Mouse (Mus musculus) MEL (cell line): ENCODE data around the gene Aldh1b1. TPM values are rescaled to one million over a fixed set of nuclear protein-coding genes. Genes with fewer than 3 reads are reported as not detected.

Source experiments
- DNase-seq: peaks from one replicate; pipeline ENCODE4 v3.0.0; 2011; ENCODE audit warnings: low read depth, low spot score
- H3K27ac ChIP-seq: 2 replicates; pipeline ENCODE4 v1.5.1; 2012; ENCODE audit warnings: low read depth, mild to moderate bottlenecking, control low read depth, low read length, moderate library complexity; ENCODE audit not compliant: control insufficient read depth
- H3K27me3 ChIP-seq, 2 experiments: fragments of 150-350 bp in 1 of 2; sonication (generic) in 1 of 2; 2 replicates each; pipeline ENCODE4 v1.6.1; 2012; ENCODE audit warnings: low read length in 2 of 2, mild to moderate bottlenecking in 2 of 2, improper control_type of control experiment in 1 of 2, moderate library complexity in 1 of 2; ENCODE audit not compliant: insufficient read depth in 2 of 2, control insufficient read depth in 1 of 2
- H3K36me3 ChIP-seq, 2 experiments: 2 replicates each; pipeline ENCODE4 v1.6.1; 2012 to 2014; ENCODE audit warnings: low read length in 2 of 2, improper control_type of control experiment in 1 of 2, inconsistent platforms in 1 of 2, mild to moderate bottlenecking in 1 of 2; ENCODE audit not compliant: insufficient read depth in 2 of 2, control insufficient read depth in 1 of 2
- H3K4me1 ChIP-seq, 2 experiments: fragments of 150-350 bp in 1 of 2; sonication (generic) in 1 of 2; 2 replicates each; pipeline ENCODE4 v1.6.1; 2012; ENCODE audit warnings: low read length in 2 of 2, improper control_type of control experiment in 1 of 2, mild to moderate bottlenecking in 1 of 2; ENCODE audit not compliant: insufficient read depth in 2 of 2, control insufficient read depth in 1 of 2
- H3K4me3 ChIP-seq, 2 experiments: fragments of 150-350 bp in 1 of 2; sonication (generic) in 1 of 2; 2 replicates each; pipeline ENCODE4 v1.5.1; 2012; ENCODE audit warnings: low read depth in 2 of 2, low read length in 2 of 2, mild to moderate bottlenecking in 2 of 2, moderate library complexity in 2 of 2, control low read depth in 1 of 2, improper control_type of control experiment in 1 of 2; ENCODE audit not compliant: control insufficient read depth in 1 of 2, insufficient read depth in 1 of 2
- H3K79me2 ChIP-seq: 2 replicates; pipeline ENCODE4 v1.6.1; 2012; ENCODE audit warnings: mild to moderate bottlenecking, low read length, moderate library complexity; ENCODE audit not compliant: control insufficient read depth, poor library complexity, insufficient read depth
- H3K9ac ChIP-seq: 2 replicates; pipeline ENCODE4 v1.6.1; 2012; ENCODE audit warnings: low read depth, mild to moderate bottlenecking, control low read depth, low read length, moderate library complexity; ENCODE audit not compliant: control insufficient read depth, poor library complexity, severe bottlenecking
- H3K9me3 ChIP-seq: fragments of 150-350 bp; sonication (generic); replicated peaks from 2 replicates; pipeline ENCODE4 v1.6.1; 2012; ENCODE audit warnings: mild to moderate bottlenecking, low read length, improper control_type of control experiment, moderate library complexity; ENCODE audit not compliant: insufficient read depth
- BHLHE40 ChIP-seq: IDR thresholded peaks from 2 replicates; pipeline ENCODE4 v1.6.1; 2012; ENCODE audit warnings: low read depth, mild to moderate bottlenecking, inconsistent platforms, low read length, improper control_type of control experiment, borderline replicate concordance
- CHD1 ChIP-seq: IDR thresholded peaks from 2 replicates; pipeline ENCODE4 v1.6.1; 2012; ENCODE audit warnings: low read depth, mild to moderate bottlenecking, inconsistent platforms, low read length, improper control_type of control experiment
- CHD2 ChIP-seq: IDR thresholded peaks from 2 replicates; pipeline ENCODE4 v1.6.1; 2011; ENCODE audit warnings: low read length, improper control_type of control experiment
- CTCF ChIP-seq, 3 experiments: IDR thresholded peaks in 2 of 3; conservative IDR thresholded peaks in 1 of 3; 2 replicates each; pipeline ENCODE4 v1.5.1; 2011 to 2012; ENCODE audit warnings: low read length in 3 of 3, low read depth in 2 of 3, mild to moderate bottlenecking in 2 of 3, improper control_type of control experiment in 1 of 3, inconsistent platforms in 1 of 3, mixed read lengths in 1 of 3, moderate library complexity in 1 of 3; ENCODE audit not compliant: control insufficient read depth in 1 of 3, insufficient read depth in 1 of 3, poor library complexity in 1 of 3, severe bottlenecking in 1 of 3
- E2F4 ChIP-seq: IDR thresholded peaks from 2 replicates; pipeline ENCODE4 v1.6.1; 2011; ENCODE audit warnings: low read depth, low read length, improper control_type of control experiment, borderline replicate concordance
- ELF1 ChIP-seq: IDR thresholded peaks from 2 replicates; pipeline ENCODE4 v1.6.1; 2014; ENCODE audit warnings: low read depth, mild to moderate bottlenecking, inconsistent platforms, low read length, improper control_type of control experiment, moderate library complexity
- ETS1 ChIP-seq: IDR thresholded peaks from 2 replicates; pipeline ENCODE4 v1.6.1; 2012; ENCODE audit warnings: low read depth, mild to moderate bottlenecking, inconsistent platforms, low read length, improper control_type of control experiment, moderate library complexity
- GABPA ChIP-seq: IDR thresholded peaks from 2 replicates; pipeline ENCODE4 v1.6.1; 2012; ENCODE audit warnings: low read depth, mild to moderate bottlenecking, inconsistent platforms, low read length, improper control_type of control experiment, moderate library complexity
- HCFC1 ChIP-seq: IDR thresholded peaks from 2 replicates; pipeline ENCODE4 v1.6.1; 2012; ENCODE audit warnings: low read depth, mild to moderate bottlenecking, inconsistent platforms, low read length, improper control_type of control experiment, moderate library complexity
- JUND ChIP-seq: IDR thresholded peaks from 2 replicates; pipeline ENCODE4 v1.6.1; 2011; ENCODE audit warnings: low read depth, mild to moderate bottlenecking, improper control_type of control experiment, low read length
- MAX ChIP-seq: IDR thresholded peaks from 2 replicates; pipeline ENCODE4 v1.6.1; 2011; ENCODE audit warnings: low read length, improper control_type of control experiment
- MAZ ChIP-seq: IDR thresholded peaks from 2 replicates; pipeline ENCODE4 v1.6.1; 2012; ENCODE audit warnings: low read depth, mild to moderate bottlenecking, inconsistent platforms, low read length, improper control_type of control experiment
- MYB ChIP-seq: IDR thresholded peaks from 2 replicates; pipeline ENCODE4 v1.6.1; 2011; ENCODE audit warnings: mild to moderate bottlenecking, low read depth, low read length, improper control_type of control experiment
- MYC ChIP-seq: IDR thresholded peaks from 2 replicates; pipeline ENCODE4 v1.6.1; 2011; ENCODE audit warnings: low read depth, mild to moderate bottlenecking, low read length, improper control_type of control experiment, moderate library complexity
- NRF1 ChIP-seq: IDR thresholded peaks from 2 replicates; pipeline ENCODE4 v1.6.1; 2014; ENCODE audit warnings: low read depth, mild to moderate bottlenecking, inconsistent platforms, low read length, improper control_type of control experiment, moderate library complexity; ENCODE audit not compliant: poor library complexity, insufficient read depth, severe bottlenecking
- POLR2A ChIP-seq, 2 experiments: IDR thresholded peaks; 2 replicates each; pipeline ENCODE4 v1.6.1; 2011 to 2012; ENCODE audit warnings: low read length in 2 of 2, mild to moderate bottlenecking in 2 of 2, control low read depth in 1 of 2, improper control_type of control experiment in 1 of 2, low read depth in 1 of 2, moderate library complexity in 1 of 2; ENCODE audit not compliant: control insufficient read depth in 1 of 2, insufficient read depth in 1 of 2, poor library complexity in 1 of 2
- POLR2AphosphoS2 ChIP-seq: IDR thresholded peaks from 2 replicates; pipeline ENCODE4 v1.6.1; 2011; ENCODE audit warnings: low read length, improper control_type of control experiment
- POLR2AphosphoS5 ChIP-seq: IDR thresholded peaks from 2 replicates; pipeline ENCODE4 v1.6.1; 2012; ENCODE audit warnings: low read depth, borderline replicate concordance, mild to moderate bottlenecking, inconsistent platforms, low read length, moderate library complexity, mixed read lengths
- RAD21 ChIP-seq: IDR thresholded peaks from 2 replicates; pipeline ENCODE4 v1.6.1; 2011; ENCODE audit warnings: mild to moderate bottlenecking, low read depth, low read length, improper control_type of control experiment
- RCOR1 ChIP-seq: IDR thresholded peaks from 2 replicates; pipeline ENCODE4 v1.6.1; 2012; ENCODE audit warnings: low read depth, mild to moderate bottlenecking, inconsistent platforms, low read length, improper control_type of control experiment
- SIN3A ChIP-seq: IDR thresholded peaks from 2 replicates; pipeline ENCODE4 v1.6.1; 2012; ENCODE audit warnings: low read length, improper control_type of control experiment, inconsistent platforms
- SMC3 ChIP-seq: IDR thresholded peaks from 2 replicates; pipeline ENCODE4 v1.6.1; 2011; ENCODE audit warnings: low read depth, low read length, improper control_type of control experiment
- TBP ChIP-seq: IDR thresholded peaks from 2 replicates; pipeline ENCODE4 v1.8.0; 2011; ENCODE audit warnings: low read depth, low read length, improper control_type of control experiment
- TCF12 ChIP-seq: IDR thresholded peaks from 2 replicates; pipeline ENCODE4 v1.6.1; 2014; ENCODE audit warnings: low read depth, mild to moderate bottlenecking, inconsistent platforms, low read length, improper control_type of control experiment, moderate library complexity
- UBTF ChIP-seq: IDR thresholded peaks from 2 replicates; pipeline ENCODE4 v1.6.1; 2012; ENCODE audit warnings: low read depth, mild to moderate bottlenecking, inconsistent platforms, low read length, improper control_type of control experiment, moderate library complexity, borderline replicate concordance; ENCODE audit not compliant: insufficient read depth
- USF2 ChIP-seq, 2 experiments: IDR thresholded peaks; 2 replicates each; pipeline ENCODE4 v1.6.1; 2011 to 2012; ENCODE audit warnings: improper control_type of control experiment in 2 of 2, low read length in 2 of 2, borderline replicate concordance in 1 of 2, inconsistent platforms in 1 of 2, low read depth in 1 of 2, mild to moderate bottlenecking in 1 of 2; ENCODE audit not compliant: insufficient read depth in 1 of 2
- ZC3H11A ChIP-seq: IDR thresholded peaks from 2 replicates; pipeline ENCODE4 v1.6.1; 2012; ENCODE audit warnings: low read depth, mild to moderate bottlenecking, inconsistent platforms, low read length, improper control_type of control experiment
- polyA plus RNA-seq, 2 experiments: library from polyadenylated mRNA; stranded (reverse) in 1 of 2; unstranded in 1 of 2; fragments of >175 nt in 1 of 2; fragments of >200 nt in 1 of 2; gene quantifications; 2 replicates each; pipeline versions ENCODE4 v1.2.1 to v1.2.4; 2012; ENCODE audit warnings: low replicate concordance in 2 of 2, low read depth in 1 of 2; ENCODE audit not compliant: insufficient read length in 2 of 2, insufficient read depth in 1 of 2, missing spikeins in 1 of 2
- total RNA-seq: library from RNA; depleted of rRNA; stranded (reverse); fragments of 300-350 nt; gene quantifications from 2 replicates; pipeline ENCODE4 v1.2.3, GENCODE M21; 2012

Aldh1b1 gene
- total and polyA plus RNA-seq, 3 experiments, result 1.9 to 2.1 TPM; not detected in 1

DNA sequence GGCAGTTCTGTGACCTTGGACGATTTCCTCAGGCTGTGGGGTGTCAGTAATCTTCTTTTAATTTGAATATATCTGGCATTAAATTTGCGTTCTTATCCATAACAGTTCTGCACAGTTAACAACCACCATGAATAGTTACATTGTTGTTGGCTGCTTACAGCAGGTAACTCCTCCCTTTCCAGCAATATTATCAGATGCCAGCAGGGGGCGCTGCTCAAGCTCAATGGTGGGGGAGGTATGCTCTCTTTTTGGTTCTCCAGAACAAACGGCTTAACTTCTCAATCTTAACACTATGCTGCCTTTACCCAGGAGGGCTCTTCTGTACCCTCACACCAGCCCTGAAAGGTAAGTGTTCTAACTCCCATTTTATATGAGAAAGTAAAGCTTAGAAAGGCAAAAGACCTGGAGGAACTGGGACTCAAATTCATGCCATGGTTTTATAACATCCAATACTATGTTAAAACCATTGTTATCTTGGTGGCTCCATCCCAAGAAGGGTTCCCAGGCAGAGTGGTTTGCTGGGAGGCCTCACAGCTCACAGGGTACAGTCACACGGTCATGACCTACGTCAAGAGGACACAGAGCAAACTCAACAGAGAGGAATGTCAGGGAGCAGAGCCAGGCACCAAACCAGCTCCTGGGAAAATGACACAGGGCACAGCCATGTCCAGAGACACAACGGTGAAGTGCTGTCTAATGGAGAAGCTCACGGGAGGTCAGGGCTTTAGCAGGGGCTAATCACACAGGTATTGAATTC lies 21.4 kb downstream of the Aldh1b1 start:
- H3K4me1 ChIP-seq, result no peaks in the 10 kb centered on the region
- no peak overlapping the region for H3K9ac ChIP-seq
- H3K36me3 ChIP-seq, result no peaks in the 10 kb centered on the region
- H3K9me3 ChIP-seq, result no peaks in the 10 kb centered on the region
- H3K27ac ChIP-seq, result no peak overlapping the region
- DNase-seq, result peak; percentile 63
- peak; percentile 57 for TF ChIP-seq SMC3
- TF ChIP-seq ETS1, result no peak
- TF ChIP-seq RCOR1, result no peak
- TF ChIP-seq RAD21, result peak; percentile 42
- TF ChIP-seq CTCF (IDR thresholded peaks at IDR 0.05 in 2 of 3, conservative IDR thresholded peaks at IDR 0.05 in 1 of 3; ENCODE audit: control insufficient read depth in 1 of 3, insufficient read depth in 1 of 3, low read depth in 2 of 3, low read length in 3 of 3, poor library complexity in 1 of 3, severe bottlenecking in 1 of 3), result peak; percentile 79 to 86 (median 83)
- peak; percentile 23; the same call in 1 of the 2 replicates for TF ChIP-seq MAZ
- no peak for TF ChIP-seq E2F4
- TF ChIP-seq HCFC1, result no peak
- TF ChIP-seq TCF12, result no peak
- TF ChIP-seq ELF1, result no peak
- TF ChIP-seq NRF1, result no peak
- peaks cover 0 to 9% of the 10 kb centered on the region in 2 experiments; a peak in 2 of 4 replicates for H3K27me3 ChIP-seq
- no peaks in the 10 kb centered on the region for H3K79me2 ChIP-seq
- no peak overlapping the region for H3K4me3 ChIP-seq

DNA sequence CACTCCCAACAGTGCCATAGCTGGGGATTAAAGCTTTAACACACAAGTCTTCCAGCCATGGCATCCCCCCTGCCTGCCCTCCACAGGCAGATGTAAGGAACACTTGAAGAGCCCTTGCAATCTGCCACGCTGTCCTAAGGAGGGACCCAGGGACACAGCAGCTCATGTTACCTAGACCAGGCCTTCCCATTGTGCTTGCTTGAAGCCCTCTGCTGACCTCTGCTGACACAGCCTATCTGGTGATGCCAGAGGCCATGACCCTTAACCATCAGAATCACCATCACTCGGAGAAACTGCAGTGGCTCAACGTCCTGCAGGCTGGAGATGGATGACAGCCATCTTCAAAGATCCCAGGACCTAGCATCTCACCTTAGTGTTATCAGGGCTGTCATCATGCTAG lies 23.2 kb downstream of the Aldh1b1 start:
- no peak overlapping the region for H3K4me3 ChIP-seq
- no peak for DNase-seq
- no peak overlapping the region for H3K27ac ChIP-seq
- no peak for TF ChIP-seq POLR2A (IDR thresholded peaks at IDR 0.05; ENCODE audit: control insufficient read depth in 1 of 2, insufficient read depth in 1 of 2, low read depth in 1 of 2, low read length in 2 of 2, poor library complexity in 1 of 2)
- TF ChIP-seq MYC, result no peak
- no peak for TF ChIP-seq ZC3H11A
- TF ChIP-seq JUND, result no peak
- no peak for TF ChIP-seq RAD21
- no peak for TF ChIP-seq SIN3A
- TF ChIP-seq POLR2AphosphoS2, result no peak
- no peak for TF ChIP-seq POLR2AphosphoS5
- TF ChIP-seq USF2 (IDR thresholded peaks at IDR 0.05; ENCODE audit: borderline replicate concordance in 1 of 2, insufficient read depth in 1 of 2, low read depth in 1 of 2, low read length in 2 of 2), result no peak
- TF ChIP-seq E2F4, result no peak
- TF ChIP-seq MAX, result no peak
- TF ChIP-seq CTCF (IDR thresholded peaks at IDR 0.05 in 2 of 3, conservative IDR thresholded peaks at IDR 0.05 in 1 of 3; ENCODE audit: control insufficient read depth in 1 of 3, insufficient read depth in 1 of 3, low read depth in 2 of 3, low read length in 3 of 3, poor library complexity in 1 of 3, severe bottlenecking in 1 of 3), result no peak
- no peak for TF ChIP-seq UBTF
- no peak for TF ChIP-seq GABPA
- no peak for TF ChIP-seq MYB
- TF ChIP-seq CHD2, result no peak
- TF ChIP-seq CHD1, result no peak
- TF ChIP-seq BHLHE40, result no peak
- TF ChIP-seq TBP, result no peak
- no peaks in the 10 kb centered on the region for H3K9me3 ChIP-seq
- H3K9ac ChIP-seq, result no peak overlapping the region
- H3K36me3 ChIP-seq, result no peaks in the 10 kb centered on the region
- H3K4me1 ChIP-seq, result no peaks in the 10 kb centered on the region
- H3K27me3 ChIP-seq, result peaks cover 0 to 9% of the 10 kb centered on the region in 2 experiments; a peak in 2 of 4 replicates
- H3K79me2 ChIP-seq, result no peaks in the 10 kb centered on the region
